Mouse (Mus musculus) liver, embryonic 15.5 days (tissue): ENCODE measurements around the gene Stradb. TPM values are rescaled to one million over a fixed set of nuclear protein-coding genes. Genes with fewer than 3 reads are reported as not detected.

Experiments
- ATAC-seq: fragments of 200-750 bp; cut with Nextera tagmentation; 2 replicates; pipeline ENCODE4 v1.8.0; 2017; ENCODE audit warnings: moderate number of reproducible peaks, mild to moderate bottlenecking, moderate library complexity; ENCODE audit not compliant: insufficient read depth
- H3K27ac ChIP-seq: fragments of 300-500 bp; sonication (generic); replicated peaks from 2 replicates; pipeline ENCODE4 v1.5.1; 2015; ENCODE audit warnings: mild to moderate bottlenecking, inconsistent platforms
- H3K27me3 ChIP-seq: fragments of 300-500 bp; sonication (generic); 2 replicates; pipeline ENCODE4 v1.6.1; 2015; ENCODE audit warnings: mild to moderate bottlenecking, inconsistent platforms
- H3K36me3 ChIP-seq: fragments of 300-500 bp; sonication (generic); replicated peaks from 2 replicates; pipeline ENCODE4 v1.6.1; 2015; ENCODE audit warnings: moderate library complexity, mild to moderate bottlenecking, inconsistent platforms
- H3K4me1 ChIP-seq: fragments of 300-500 bp; sonication (generic); replicated peaks from 2 replicates; pipeline ENCODE4 v1.6.1; 2015; ENCODE audit warnings: inconsistent platforms
- H3K4me2 ChIP-seq: fragments of 300-500 bp; sonication (generic); 2 replicates; pipeline ENCODE4 v1.6.1; 2015; ENCODE audit warnings: moderate library complexity, mild to moderate bottlenecking, inconsistent platforms
- H3K4me3 ChIP-seq: fragments of 300-500 bp; sonication (generic); replicated peaks from 2 replicates; pipeline ENCODE4 v1.5.1; 2015; ENCODE audit warnings: mild to moderate bottlenecking, inconsistent platforms
- H3K9ac ChIP-seq: fragments of 300-500 bp; sonication (generic); 2 replicates; pipeline ENCODE4 v1.6.1; 2015; ENCODE audit warnings: moderate library complexity, mild to moderate bottlenecking, inconsistent platforms
- H3K9me3 ChIP-seq: fragments of 300-500 bp; sonication (generic); replicated peaks from 2 replicates; pipeline ENCODE4 v1.6.1; 2016; ENCODE audit warnings: inconsistent platforms
- WGBS: fragments of 180-500 bp; shearing (Covaris S2); methylation state at CpG from one replicate; pipeline ENCODE4 v1.1.7; 2015; ENCODE audit warnings: mixed read lengths; ENCODE audit not compliant: insufficient replicate concordance; 5-methylcytosine and 5-hydroxymethylcytosine counted together
- polyA plus RNA-seq: library from polyadenylated mRNA; unstranded; fragments of >200 nt; fragmentation: Nextera tagmentation; extraction: Ambion mirVana; gene quantifications from 2 replicates; pipeline ENCODE4 v1.2.1, GENCODE M21; 2015

The Stradb gene
- 48.9 and 51.7 TPM in 2 replicates for polyA plus RNA-seq

GRCm38 (mm10) chr1:58973366-58974221 is at the start of gene Stradb, which contains the start of gene Trak2:
Gene Stradb (plus strand): TSS chr1:58973522.
Gene Trak2 (minus strand): TSS chr1:58973430.
- ATAC-seq: peak; percentile 94
- Histone ChIP-seq H3K4me2 (peak within 1 kb of the TSS; percentile 71), H3K4me3 (peak within 1 kb of the TSS; percentile 95), H3K9ac (peak within 1 kb of the TSS; percentile 100), H3K27ac (peak within 1 kb of the TSS; percentile 92), H3K4me1 (peaks cover 33% of the 10 kb centered on the region), H3K9me3 (no peaks in the 10 kb centered on the region), H3K36me3 (peaks cover 16% of the 10 kb centered on the region), H3K27me3 (no peaks in the 10 kb centered on the region)
- under 1% methylated on average over 69 of the region's 69 CpGs for WGBS

GRCm38 (mm10) chr1:58926664-58927063 is 46.7 kb upstream of the Stradb start:
- Histone ChIP-seq H3K27ac (no peak overlapping the region), H3K9me3 (no peaks in the 10 kb centered on the region), H3K36me3 (peaks cover 57% of the 10 kb centered on the region), H3K9ac (no peak overlapping the region), H3K4me3 (no peak overlapping the region), H3K4me2 (no peak overlapping the region), H3K4me1 (no peaks in the 10 kb centered on the region; the same call in 1 of the 2 replicates), H3K27me3 (no peaks in the 10 kb centered on the region)
- no peak for ATAC-seq
- WGBS: 89% methylated on average over 5 of the region's 5 CpGs

- H3K9ac ChIP-seq: no peak overlapping the region
- no peak overlapping the region for H3K4me3 ChIP-seq
- H3K27me3 ChIP-seq: no peaks in the 10 kb centered on the region
- H3K36me3 ChIP-seq: peaks cover 37% of the 10 kb centered on the region
- WGBS: 89% methylated on average over 10 of the region's 10 CpGs
- H3K4me2 ChIP-seq: no peak overlapping the region
- no peak overlapping the region for H3K27ac ChIP-seq
- H3K4me1 ChIP-seq: no peaks in the 10 kb centered on the region
- ATAC-seq: no peak
- H3K9me3 ChIP-seq: no peaks in the 10 kb centered on the region
These were observed 36.3 kb upstream of the Stradb start for GRCm38 (mm10) chr1:58936746-58937605.

- no peaks in the 10 kb centered on the region for H3K9me3 ChIP-seq
- H3K4me1 ChIP-seq: no peaks in the 10 kb centered on the region
- no peak overlapping the region for H3K9ac ChIP-seq
- no peak for ATAC-seq
- no peak overlapping the region for H3K4me2 ChIP-seq
- no peak overlapping the region for H3K27ac ChIP-seq
- 92% methylated on average over 9 of the region's 9 CpGs for WGBS
- no peak overlapping the region for H3K4me3 ChIP-seq
- H3K27me3 ChIP-seq: no peaks in the 10 kb centered on the region
- H3K36me3 ChIP-seq: peaks cover 37% of the 10 kb centered on the region
These were observed 35.7 kb upstream of the Stradb start for GRCm38 (mm10) chr1:58937606-58938099.

GRCm38 (mm10) chr1:58945523-58945922 is 27.8 kb upstream of the Stradb start:
- no peak overlapping the region for H3K27ac ChIP-seq
- peaks cover 54% of the 10 kb centered on the region for H3K36me3 ChIP-seq
- peaks cover 29% of the 10 kb centered on the region for H3K4me1 ChIP-seq
- 97% methylated on average over 2 of the region's 2 CpGs for WGBS
- no peaks in the 10 kb centered on the region for H3K9me3 ChIP-seq
- no peak overlapping the region for H3K9ac ChIP-seq
- no peak overlapping the region for H3K4me3 ChIP-seq
- no peaks in the 10 kb centered on the region for H3K27me3 ChIP-seq
- no peak for ATAC-seq
- no peak overlapping the region for H3K4me2 ChIP-seq

GRCm38 (mm10) chr1:58945960-58946670 is 27.2 kb upstream of the Stradb start:
- Histone ChIP-seq H3K4me3 (no peak overlapping the region), H3K27ac (no peak overlapping the region), H3K9me3 (no peaks in the 10 kb centered on the region), H3K9ac (no peak overlapping the region), H3K4me1 (peaks cover 35% of the 10 kb centered on the region), H3K4me2 (no peak overlapping the region), H3K27me3 (no peaks in the 10 kb centered on the region), H3K36me3 (peaks cover 55% of the 10 kb centered on the region)
- WGBS: 87% methylated on average over 7 of the region's 7 CpGs
- ATAC-seq: peak; percentile 34; the same call in 1 of the 2 replicates

- H3K9ac ChIP-seq: no peak overlapping the region
- H3K36me3 ChIP-seq: peaks cover 56% of the 10 kb centered on the region
- H3K4me1 ChIP-seq: peaks cover 41% of the 10 kb centered on the region
- no peak overlapping the region for H3K27ac ChIP-seq
- H3K9me3 ChIP-seq: no peaks in the 10 kb centered on the region
- no peak for ATAC-seq
- no peaks in the 10 kb centered on the region for H3K27me3 ChIP-seq
- H3K4me3 ChIP-seq: no peak overlapping the region
- H3K4me2 ChIP-seq: no peak overlapping the region
- 89% methylated on average over 9 of the region's 9 CpGs for WGBS
These were observed 26.6 kb upstream of the Stradb start for GRCm38 (mm10) chr1:58946718-58947117.

- 83% methylated on average over 6 of the region's 6 CpGs for WGBS
- peaks cover 60% of the 10 kb centered on the region for H3K36me3 ChIP-seq
- H3K4me2 ChIP-seq: no peak overlapping the region
- H3K27ac ChIP-seq: no peak overlapping the region
- ATAC-seq: no peak
- no peaks in the 10 kb centered on the region for H3K9me3 ChIP-seq
- H3K27me3 ChIP-seq: no peaks in the 10 kb centered on the region
- no peak overlapping the region for H3K9ac ChIP-seq
- peaks cover 66% of the 10 kb centered on the region for H3K4me1 ChIP-seq
- H3K4me3 ChIP-seq: no peak overlapping the region
These were observed 23.7 kb upstream of the Stradb start for GRCm38 (mm10) chr1:58949561-58950106.

GRCm38 (mm10) chr1:58950899-58951648 is 22.2 kb upstream of the Stradb start:
- peak overlapping the region; percentile 20; the same call in 1 of the 2 replicates for H3K9ac ChIP-seq
- no peak overlapping the region for H3K4me3 ChIP-seq
- H3K4me1 ChIP-seq: peaks cover 80% of the 10 kb centered on the region
- no peaks in the 10 kb centered on the region for H3K9me3 ChIP-seq
- no peak for ATAC-seq
- H3K4me2 ChIP-seq: no peak overlapping the region
- WGBS: 69% methylated on average over 8 of the region's 8 CpGs
- peaks cover 45% of the 10 kb centered on the region for H3K36me3 ChIP-seq
- no peaks in the 10 kb centered on the region for H3K27me3 ChIP-seq
- H3K27ac ChIP-seq: peak overlapping the region; percentile 97

GRCm38 (mm10) chr1:58951841-58952240 is 21.5 kb upstream of the Stradb start:
- Histone ChIP-seq H3K27ac (peak overlapping the region; percentile 97), H3K9me3 (no peaks in the 10 kb centered on the region), H3K4me3 (0 out of 2 replicates have a peak overlapping the region, but pooled peaks have one; percentile 6), H3K36me3 (peaks cover 38% of the 10 kb centered on the region), H3K27me3 (no peaks in the 10 kb centered on the region), H3K4me1 (peaks cover 78% of the 10 kb centered on the region), H3K4me2 (peak overlapping the region; percentile 69), H3K9ac (peak overlapping the region; percentile 25)
- ATAC-seq: no peak
- WGBS: 83% methylated on average over 4 of the region's 4 CpGs
